Mouse (Mus musculus): Measurements from ENCODE around the gene Mms19. TPM values are rescaled to one million over a fixed set of nuclear protein-coding genes. Genes with fewer than 3 reads are reported as not detected.

Mms19 gene
- total RNA-seq, 2 experiments from 2014 or later, result 19.3 to 20.1 TPM

DNA sequence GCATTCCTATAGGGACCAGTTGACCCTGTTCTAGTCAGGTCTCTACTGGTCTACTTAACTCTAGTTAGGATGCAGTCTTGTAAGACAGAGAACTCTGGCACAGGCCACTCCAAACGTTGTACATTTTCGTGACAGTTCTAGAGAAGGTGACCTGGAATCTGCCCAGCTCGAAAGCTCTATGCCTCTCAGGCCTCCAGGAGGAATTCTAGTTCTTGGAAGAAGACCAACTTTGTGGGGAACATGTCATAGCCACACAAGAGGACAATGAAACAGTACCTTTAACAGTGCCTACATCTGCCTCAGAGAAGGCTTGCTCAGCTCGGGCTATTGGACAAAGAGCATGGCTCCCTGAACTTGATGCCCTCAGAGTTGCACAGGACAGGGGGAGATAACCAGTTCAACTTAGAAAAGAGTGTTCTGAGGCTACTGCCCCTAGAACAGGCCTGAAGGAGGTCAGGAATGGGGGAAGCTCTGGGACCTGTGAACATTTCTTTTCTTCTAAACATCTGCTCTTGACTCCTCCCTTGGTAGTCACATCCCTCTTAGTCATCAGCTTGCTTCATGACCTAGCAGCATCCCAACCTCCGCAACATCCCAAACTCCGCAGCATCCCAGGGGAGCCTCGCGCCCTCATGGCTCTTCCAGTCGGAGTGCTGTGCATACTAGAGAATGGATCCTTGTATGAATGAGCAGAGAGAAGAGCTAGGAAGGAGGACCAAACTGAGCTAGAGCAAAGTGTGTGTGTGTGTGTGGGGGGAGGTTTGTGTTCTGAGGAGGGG, 18.0 kb upstream of the Mms19 start:
- DNase-seq, result peak; percentile 46

DNA sequence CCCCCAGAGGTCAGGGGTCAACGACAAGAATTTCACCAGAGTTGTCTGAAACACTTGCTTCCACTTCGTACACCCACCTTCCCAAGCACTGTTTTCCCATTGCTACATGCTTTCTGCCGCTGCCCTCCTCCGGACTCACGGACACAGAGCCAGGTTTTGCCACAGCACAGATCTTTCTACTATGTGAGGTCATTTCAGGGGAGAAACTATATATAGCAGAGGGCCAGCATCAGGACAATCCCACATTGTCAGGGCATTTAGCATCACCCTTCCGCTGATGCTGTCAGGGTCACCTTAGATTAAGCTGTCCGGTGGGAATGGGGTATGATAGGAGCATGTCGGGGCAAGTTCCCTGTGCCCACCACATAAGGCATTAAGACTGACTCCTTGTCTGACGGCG, 16.1 kb upstream of the Mms19 start:
- DNase-seq, result peak; percentile 40

DNA sequence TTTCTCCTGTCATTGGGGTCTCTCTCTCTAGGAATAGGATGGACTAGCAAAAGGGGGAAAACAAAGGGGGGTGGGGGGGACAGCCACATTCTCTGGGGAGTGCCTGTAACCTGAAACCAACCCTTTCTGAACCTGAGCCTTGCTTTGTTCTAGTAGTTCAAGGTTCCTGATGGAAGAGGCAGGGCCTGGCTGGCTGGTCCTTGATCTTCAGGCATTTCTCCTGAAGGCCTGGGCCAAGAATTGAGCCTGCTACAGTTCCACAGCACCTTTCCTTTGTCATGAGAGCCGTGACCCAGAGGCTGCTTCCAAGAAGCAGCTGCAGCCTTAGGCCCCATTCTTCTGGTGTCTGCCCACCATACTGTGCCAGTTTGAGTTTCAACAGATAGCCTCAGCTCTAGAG, 14.5 kb upstream of the Mms19 start:
- DNase-seq, result no peak

DNA sequence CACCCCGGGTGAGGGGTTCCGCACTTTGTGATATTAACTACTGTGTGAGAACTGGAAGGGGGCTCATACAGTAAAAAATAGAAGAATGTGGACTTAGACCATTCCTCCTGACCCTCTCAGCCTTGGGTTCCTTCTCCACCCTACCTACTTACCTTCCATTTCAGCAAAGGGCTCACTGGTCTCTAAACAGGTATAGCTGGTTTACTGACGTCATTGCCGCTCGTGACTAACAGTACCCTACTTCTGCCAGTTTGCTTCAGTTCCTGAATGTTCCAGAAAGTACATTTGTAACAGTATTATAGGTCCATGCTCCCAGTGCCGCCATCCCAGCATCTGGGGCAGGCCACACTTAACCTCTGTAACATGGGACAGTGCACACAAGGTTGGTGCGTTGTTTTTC, 13.1 kb upstream of the Mms19 start:
- no peak for DNase-seq

DNA sequence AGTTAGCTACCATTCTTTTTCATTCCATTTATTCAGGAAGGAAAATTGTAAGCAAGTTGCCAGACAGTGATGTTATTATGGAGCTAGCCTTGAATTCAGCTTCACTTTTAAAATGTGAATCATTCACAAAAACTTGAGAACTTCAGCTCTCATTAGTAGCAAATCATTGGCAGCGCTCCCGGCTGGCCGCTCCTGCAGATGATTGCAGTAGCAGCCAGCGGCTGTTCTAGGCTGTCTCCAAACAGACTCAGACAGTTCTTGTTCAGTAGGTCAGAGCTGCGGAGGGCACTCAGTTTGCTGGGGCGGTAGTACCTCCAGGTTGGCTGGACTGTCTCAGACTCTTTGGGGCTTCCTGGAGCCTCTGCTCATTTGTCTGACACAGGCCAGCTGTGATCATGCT, 12.5 kb upstream of the Mms19 start:
- DNase-seq, result peak; percentile 89

DNA sequence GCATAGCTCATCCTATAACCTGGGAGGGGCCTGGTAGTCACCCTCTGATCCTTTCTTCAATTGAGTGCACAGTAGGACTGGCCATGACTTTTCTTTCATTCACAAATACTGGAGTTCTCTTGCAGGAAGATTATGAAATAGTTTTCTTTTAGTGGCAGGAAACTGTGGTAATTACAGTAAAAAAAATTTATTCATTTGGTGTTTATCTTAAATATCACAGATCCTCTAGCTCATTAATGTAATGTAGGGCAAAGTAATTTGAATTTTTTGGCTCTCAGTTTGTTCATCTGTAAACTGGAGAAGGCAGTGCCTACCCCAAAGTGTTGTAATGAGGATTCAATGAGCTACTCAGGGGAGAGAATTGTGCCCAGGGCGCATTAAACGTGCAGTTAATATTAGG, 12.0 kb upstream of the Mms19 start:
- DNase-seq, result no peak

DNA sequence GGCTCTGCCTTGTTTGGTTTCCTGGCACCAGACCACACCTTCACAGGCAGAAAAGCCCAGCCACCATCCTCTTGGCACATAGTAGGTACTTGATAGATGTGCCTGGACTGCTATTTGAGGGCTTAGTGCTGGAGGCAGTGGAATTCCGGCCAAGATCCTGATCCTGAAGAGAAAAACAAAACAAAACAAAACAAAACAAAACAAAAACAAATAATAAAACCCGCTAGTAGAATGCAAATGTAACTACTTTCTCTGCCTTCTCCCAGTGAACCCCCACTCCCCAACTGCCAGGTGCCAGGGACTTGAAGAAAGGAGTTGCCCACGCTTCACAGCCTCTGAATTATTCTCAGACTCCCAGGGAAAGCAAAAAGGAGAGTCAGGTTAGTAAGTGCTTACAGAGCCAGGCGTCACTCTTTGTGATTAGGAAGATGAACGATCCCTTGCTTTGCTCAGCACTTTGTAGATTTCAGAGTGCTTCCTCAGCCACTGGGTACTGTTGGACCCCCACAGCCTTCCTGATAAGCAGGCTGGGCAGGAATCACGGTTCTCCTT, 11.0 kb upstream of the Mms19 start:
- no peak for DNase-seq

DNA sequence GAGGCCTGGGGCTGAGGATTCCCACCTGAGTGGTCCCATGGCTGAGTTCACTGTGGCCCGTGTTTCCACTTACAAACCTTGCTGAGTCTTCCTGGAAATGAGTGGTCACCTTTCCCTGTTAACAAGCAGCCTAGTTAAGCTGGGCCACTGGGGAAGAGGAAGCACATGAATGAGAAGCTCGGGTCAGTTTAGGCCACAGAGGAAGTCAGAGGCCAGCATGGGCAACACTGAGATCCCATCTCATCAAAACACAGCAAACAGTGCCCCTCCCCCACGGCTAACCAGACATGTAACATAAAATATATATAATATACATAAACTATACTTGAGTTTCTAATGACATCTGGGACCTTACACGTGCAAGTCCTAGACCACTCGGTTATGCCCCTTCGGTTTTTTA, 8.9 kb upstream of the Mms19 start:
- no peak for DNase-seq

DNA sequence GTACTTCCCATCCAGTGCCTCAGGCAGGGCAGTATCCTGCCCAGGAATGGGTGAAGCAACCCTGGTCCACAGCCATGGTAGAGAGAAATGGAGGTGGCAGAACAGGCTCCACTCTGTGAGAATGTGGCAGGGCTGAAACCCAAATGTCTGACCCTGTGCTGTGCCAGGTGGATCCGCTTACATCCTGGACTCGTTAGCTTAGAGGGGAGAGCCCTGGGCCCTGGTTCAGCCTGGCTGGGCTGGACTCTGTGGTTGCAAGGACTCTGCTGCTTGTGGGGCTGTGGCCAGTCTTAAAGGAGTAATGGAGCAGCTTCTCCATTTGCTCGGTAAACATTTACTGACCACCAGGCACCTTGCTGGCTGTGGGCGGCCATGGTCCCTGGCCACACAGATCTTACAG, 6.2 kb upstream of the Mms19 start:
- no peak for DNase-seq

DNA sequence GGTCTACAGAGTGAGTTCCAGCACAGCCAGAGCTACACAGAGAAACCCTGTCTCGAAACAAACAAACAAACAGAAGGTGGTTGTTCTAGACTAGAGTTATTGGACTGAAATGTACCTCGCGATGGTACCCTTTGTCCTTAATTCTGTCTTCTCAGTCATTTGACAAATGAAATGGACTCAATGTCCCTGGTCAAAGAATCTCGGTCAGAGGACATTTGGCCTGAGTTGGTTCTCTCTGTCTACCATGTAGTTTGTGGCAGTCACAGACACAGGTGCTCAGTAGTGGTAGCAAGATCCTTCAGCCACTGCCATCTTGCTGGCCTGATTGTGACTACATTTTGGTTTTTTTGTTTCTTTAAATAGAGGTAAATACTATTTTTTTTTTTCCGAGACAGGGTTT, 5.0 kb upstream of the Mms19 start:
- no peak for DNase-seq

DNA sequence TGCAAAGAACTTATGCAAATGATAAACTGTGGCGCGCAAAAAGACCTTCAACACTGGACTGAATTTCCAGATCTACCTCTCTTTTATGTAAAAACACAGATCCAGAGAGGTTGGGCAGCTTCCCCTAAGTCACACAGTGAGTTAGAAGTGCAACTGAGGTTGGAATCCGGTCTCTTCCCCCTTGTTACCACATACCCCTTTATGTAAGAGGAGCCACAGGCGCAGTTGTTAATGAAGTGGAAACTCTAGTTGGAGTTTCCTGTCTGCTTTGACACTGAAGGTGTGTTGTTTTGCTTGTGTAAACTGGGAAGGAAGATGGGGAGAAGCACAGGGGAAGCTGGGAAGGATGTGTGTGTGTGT, 1.8 kb upstream of the Mms19 start:
- no peak for DNase-seq

DNA sequence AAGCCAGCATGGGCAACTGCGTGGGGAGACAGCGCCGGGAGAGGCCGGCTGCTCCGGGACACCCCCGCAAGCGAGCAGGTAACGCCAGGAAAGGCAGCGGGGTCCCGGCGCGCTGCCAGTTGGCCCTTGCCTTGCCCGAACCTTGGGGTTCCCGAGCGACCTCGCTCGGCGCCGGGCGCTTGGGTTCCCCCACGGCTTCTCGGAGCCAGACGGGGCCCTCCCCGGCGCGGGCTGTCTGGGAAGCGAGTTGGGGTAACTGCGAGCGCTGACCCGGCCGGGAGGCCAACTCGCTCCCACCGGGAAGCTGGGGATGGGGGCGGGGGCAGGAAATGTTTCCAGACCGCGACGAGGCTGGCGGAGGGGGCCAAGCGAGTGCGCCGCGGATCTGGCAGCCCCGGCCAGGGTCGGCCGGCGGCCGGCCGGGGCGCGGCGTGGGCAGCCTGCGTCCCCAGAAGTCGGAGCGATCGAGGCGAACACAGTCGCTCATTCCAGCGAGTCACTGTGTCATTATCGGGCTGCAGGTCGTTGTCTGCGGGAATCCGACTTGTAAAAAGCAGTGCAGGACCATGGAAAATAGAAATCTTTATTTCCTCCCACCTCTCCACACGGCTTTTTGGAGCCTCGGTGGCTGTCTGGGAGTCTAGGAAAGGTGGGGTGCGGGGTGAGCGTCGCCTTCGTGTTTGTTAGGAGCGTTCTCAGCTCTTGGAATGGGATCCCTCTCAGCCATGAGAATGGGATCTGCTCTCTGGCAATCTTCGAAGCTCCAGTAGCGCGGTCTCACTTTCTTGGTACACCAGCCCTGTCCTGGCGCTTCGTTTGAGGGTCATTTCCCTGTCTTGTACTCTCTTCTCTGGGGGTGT, 1.2 kb upstream of the Mms19 start:
- peak; percentile 76 for DNase-seq

DNA sequence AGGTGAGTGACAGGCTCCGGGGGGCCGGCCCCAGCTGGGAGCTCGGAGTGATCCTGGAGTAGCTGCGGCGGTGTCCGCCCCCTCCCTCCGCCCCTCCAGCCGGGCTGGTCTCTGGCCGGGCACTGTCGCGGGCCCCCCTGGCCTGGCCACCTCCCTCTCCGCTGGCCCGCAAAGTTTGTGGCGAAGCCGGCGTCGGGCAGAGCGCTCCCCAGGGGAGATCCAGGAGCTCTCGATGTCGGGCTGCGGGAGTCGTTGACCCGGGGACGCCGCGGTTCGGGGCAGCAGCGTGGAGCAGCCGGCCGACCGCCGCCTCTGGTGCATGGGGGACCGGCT, 604 bp upstream of the Mms19 start, which contains the start of gene Ubtd1:
Gene Ubtd1, plus strand, starts transcription at position 169 of the 333 bp plus-strand sequence.
- no peak for DNase-seq

DNA sequence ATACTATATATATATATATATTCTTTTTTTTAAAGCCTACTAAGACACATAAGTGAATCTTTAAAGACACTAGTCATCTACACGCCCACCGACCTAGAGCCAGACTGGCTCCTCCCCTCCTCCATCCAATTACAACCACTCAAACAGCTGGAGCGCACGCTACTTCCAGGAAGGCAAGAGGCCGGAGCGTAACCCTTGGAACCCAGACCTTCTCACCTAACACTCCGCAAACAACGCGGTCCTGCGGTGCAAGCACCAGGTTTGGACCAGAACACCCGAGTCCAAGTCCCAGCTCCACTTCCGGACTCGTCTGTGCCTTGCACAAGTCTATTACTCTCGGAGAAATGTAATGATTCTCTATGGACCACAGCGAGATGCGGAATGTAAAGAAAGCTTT, 537 bp downstream of the Mms19 start:
- peak; percentile 40 for DNase-seq

DNA sequence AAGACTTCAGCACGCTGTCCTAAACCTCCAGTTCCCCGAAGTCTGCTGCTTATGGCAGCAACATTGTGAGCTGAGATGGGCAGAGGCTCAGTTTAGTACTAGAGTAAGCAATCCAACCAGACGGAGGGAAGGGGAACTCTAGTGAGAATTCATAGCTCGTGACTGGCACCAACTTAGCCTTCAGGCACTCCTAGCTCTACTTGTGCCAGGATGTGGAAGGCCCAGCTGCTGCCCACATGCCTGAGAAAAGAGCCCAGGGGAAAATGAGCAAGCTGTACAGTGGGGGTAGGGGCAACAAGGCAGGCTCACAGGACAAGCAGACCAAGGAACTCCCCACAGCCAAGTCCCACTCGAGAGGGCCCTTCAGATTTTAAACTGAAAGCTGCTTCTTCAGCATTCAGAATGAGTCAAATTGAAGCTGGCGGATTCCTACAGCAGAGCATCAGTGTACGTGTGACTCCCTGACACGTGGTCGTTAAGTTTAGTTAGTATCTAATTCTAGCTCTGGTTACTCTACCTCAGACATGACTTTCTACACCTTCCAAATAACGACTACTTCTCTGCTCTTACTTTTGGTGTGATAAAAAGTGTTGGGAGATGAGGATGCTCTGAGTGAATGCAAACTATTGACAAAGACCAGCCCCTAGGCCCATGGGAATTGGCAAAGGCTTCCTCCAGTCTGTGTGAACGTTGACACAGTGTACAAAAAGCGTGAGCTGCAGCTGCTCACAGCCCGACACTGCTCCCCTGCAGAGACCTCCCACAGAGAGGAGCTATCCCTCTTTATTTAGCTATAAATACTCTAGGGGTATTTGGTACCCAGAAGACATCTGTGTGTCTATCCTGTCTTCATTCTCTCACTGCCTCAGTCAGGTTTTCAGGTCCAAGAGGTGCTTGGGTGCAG, 6.8 kb downstream of the Mms19 start:
- DNase-seq, result no peak

DNA sequence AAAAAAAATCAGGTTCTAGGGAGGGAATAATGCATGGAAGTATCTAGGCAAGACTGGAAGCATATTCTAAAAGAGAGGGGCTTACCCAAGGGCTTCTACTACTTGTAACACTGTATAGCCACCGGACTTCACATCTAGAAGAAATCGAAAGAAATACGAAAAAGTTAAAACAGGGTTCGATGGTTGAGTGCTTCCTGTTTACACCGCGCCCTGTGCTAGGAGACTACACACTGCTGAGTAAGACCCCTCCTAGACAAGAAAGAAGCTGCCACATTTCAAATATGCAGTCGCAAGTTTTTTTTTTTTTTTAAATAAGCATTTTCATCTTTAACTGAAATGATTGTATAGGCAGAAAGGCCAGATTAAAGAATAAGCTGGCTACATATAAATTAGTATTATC, 11.3 kb downstream of the Mms19 start:
- no peak for DNase-seq

DNA sequence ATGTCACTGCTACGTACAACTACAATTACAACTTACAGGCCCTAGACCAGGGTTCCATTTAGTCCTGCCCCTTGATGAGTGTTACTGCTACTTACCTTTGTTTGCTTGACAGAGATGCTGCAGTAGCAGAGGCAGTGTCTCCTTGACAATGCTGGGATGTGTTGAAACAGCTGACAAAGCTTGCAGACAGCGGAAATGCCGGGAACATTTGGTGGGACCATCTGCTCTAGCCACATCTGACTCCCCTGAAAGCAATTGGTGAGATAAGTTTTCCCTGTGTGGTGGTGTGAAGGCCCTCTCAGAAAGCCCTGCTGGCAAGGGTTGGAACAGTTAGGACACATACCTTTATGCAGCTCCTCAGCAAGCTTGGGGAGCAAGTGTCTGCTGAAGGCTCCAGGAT, 27.4 kb downstream of the Mms19 start:
- DNase-seq, result no peak

DNA sequence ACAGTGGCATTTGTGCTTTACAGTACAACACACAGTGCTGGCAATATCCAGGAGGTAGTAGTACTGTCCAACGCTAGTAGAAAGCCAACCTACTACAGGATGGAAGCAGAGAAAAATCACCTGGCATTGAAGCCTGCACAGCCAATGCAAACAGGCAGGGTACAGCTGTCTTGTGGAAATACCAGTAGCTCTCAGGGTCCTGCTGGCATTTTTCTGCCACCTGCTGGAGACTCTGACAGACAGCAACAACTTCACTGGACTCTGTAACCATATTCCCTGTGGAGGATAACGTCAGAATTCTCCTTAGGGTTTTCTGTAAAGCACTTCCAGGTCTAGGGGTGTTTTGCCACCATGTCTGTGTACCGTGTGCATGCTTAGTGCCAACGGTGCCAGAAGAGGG, 28.7 kb downstream of the Mms19 start:
- DNase-seq, result no peak

DNA sequence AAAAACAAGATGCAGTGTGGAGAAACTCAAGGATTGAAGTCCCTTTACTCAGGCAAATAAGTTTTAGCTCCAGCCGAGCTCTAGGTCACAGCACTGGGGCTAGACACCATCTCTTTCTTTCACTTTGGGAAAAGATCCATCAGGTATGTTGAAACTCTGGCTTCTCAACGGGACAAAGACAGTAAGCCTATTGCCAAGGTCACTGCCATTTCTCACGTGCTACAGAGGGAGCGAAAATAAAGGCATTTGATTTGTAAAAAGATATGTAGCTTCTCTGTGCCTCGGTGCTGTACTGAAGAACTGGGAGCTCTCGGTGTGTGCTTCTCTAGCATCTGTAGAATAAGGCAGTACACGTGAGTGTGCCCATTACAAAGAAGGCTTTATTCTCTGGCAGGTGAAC, 37.1 kb downstream of the Mms19 start:
- DNase-seq, result no peak

DNA sequence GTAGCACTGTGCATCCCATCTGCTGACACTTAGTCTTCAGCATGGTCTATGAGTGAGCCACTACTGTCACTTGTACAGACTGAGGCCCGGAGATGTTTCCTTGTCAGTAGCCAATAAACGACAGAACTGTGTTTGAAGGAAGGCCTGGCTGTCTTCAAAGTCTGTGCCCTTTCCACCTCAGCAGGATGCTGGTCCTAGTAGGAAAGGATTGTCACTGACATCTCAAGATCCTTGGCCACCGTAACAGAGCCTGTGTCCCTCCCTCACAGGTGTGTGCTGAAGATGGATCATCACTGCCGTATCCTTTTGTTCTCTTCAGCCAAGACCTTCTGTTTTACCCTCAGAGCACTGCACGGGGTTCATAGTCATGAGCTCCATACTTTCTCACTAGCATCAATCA, 42.4 kb downstream of the Mms19 start:
- DNase-seq, result no peak

DNA sequence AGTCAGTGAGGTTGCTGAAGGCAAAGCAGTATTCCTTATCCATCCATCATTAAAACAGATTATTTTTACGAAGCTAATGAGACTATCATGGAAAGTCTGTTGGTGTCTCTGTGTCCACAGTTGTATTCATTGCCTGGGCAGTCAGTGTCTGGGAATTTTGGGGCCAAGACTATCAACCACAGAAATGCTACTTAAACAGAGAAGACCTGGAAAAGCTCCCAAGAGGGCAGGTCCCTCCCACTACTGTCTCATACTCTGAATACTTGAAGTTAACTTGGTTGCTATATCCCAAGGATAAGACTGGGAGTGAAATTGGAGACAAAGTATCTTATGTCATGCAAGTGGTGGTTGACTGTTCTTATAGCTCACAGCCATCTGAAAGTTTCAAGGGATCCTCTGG, 45.0 kb downstream of the Mms19 start:
- DNase-seq, result no peak

DNA sequence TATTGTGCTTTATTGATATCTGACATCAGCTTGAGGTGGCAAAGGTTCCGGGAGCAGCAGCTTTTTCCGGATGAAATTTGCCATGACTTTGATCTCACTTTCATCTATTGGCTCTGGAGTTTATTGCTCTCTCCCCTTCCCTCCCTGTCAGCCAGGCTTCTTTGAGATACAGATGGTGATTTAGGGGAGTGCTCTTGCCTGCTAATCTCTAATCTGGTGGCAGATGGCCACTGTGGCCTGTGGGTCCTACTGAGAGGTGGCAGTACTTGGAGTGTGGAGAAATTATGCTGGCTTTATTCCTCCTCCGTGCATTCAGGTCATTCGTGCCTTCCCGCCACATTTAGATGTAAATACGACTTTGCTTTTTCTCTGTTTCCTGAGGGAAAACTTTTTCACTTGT, 46.8 kb downstream of the Mms19 start:
- DNase-seq, result no peak
